Mouse (Mus musculus): ENCODE results near the gene Gm21860. TPM values are rescaled to one million over a fixed set of nuclear protein-coding genes. Genes with fewer than 3 reads are reported as not detected.
"Not testable (repeated sequence)": the region's sequence is repeated elsewhere in the genome, so short reads cannot be mapped to it uniquely, and the experiment has no call there.

Gm21860 gene
- polyA plus RNA-seq, 1 experiment from 2014 or later = not detected

GRCm38 (mm10) chrY:90741006-90741405 is 13.6 kb downstream of the Gm21860 start:
- not testable (repeated sequence) for H3K9ac ChIP-seq; H3K4me1 ChIP-seq (replicated peaks; ENCODE audit: control insufficient read depth, insufficient read depth, low read length); H3K4me3 ChIP-seq (replicated peaks; ENCODE audit: low read length); H3K27ac ChIP-seq; H3K4me2 ChIP-seq (replicated peaks); H3K27me3 ChIP-seq (ENCODE audit: control insufficient read depth, insufficient read depth, low read length)
- ATAC-seq (ENCODE audit: low FRiP score) (peak; percentile 38), DNase-seq (ENCODE audit: low spot score) (peak; percentile 53)
- Histone ChIP-seq H3K9me3 (ENCODE audit: control insufficient read depth, low read length) (peaks cover 63% of the 10 kb centered on the region), H3K36me3 (replicated peaks; ENCODE audit: control insufficient read depth, insufficient read depth) (peaks cover 46% of the 10 kb centered on the region)
- 81% methylated on average over 38 of the region's 38 CpGs for WGBS

GRCm38 (mm10) chrY:90740013-90740561 is 14.5 kb downstream of the Gm21860 start:
- H3K4me3 ChIP-seq (replicated peaks; ENCODE audit: low read length) = no peak overlapping the region
- no peaks in the 10 kb centered on the region for H3K4me1 ChIP-seq (replicated peaks; ENCODE audit: control insufficient read depth, insufficient read depth, low read length)
- H3K9me3 ChIP-seq (ENCODE audit: control insufficient read depth, low read length) = peaks cover 67% of the 10 kb centered on the region
- DNase-seq (ENCODE audit: low spot score) = peak; percentile 65
- no peak overlapping the region for H3K9ac ChIP-seq
- no peak overlapping the region for H3K4me2 ChIP-seq (replicated peaks)
- H3K27ac ChIP-seq = no peak overlapping the region
- WGBS = 64% methylated on average over 14 of the region's 14 CpGs
- peaks cover 46% of the 10 kb centered on the region for H3K36me3 ChIP-seq (replicated peaks; ENCODE audit: control insufficient read depth, insufficient read depth)
- ATAC-seq (ENCODE audit: low FRiP score) = 0 out of 2 replicates have a peak, but pooled peaks have one; percentile 1
- no peaks in the 10 kb centered on the region for H3K27me3 ChIP-seq (ENCODE audit: control insufficient read depth, insufficient read depth, low read length)

GRCm38 (mm10) chrY:90739531-90740012 is 15.0 kb downstream of the Gm21860 start:
- peaks cover 63% of the 10 kb centered on the region for H3K9me3 ChIP-seq (ENCODE audit: control insufficient read depth, low read length)

GRCm38 (mm10) chrY:90738841-90739530 is 15.6 kb downstream of the Gm21860 start:
- DNase-seq (ENCODE audit: low spot score) (peak; percentile 50), ATAC-seq (ENCODE audit: low FRiP score) (peak; percentile 37; the same call in 1 of the 2 replicates)
- H3K36me3 ChIP-seq (replicated peaks; ENCODE audit: control insufficient read depth, insufficient read depth) = peaks cover 50% of the 10 kb centered on the region

More at GRCm38 (mm10) chrY:90739531-90740012, 15.0 kb downstream of the Gm21860 start:
- H3K4me3 ChIP-seq (replicated peaks; ENCODE audit: low read length); ATAC-seq (ENCODE audit: low FRiP score); H3K4me1 ChIP-seq (replicated peaks; ENCODE audit: control insufficient read depth, insufficient read depth, low read length); H3K27me3 ChIP-seq (ENCODE audit: control insufficient read depth, insufficient read depth, low read length); H3K4me2 ChIP-seq (replicated peaks); H3K27ac ChIP-seq; H3K9ac ChIP-seq: not testable (repeated sequence)
- 65% methylated on average over 11 of the region's 11 CpGs for WGBS
- peaks cover 47% of the 10 kb centered on the region for H3K36me3 ChIP-seq (replicated peaks; ENCODE audit: control insufficient read depth, insufficient read depth)
- DNase-seq (ENCODE audit: low spot score) = peak; percentile 58

DNA sequence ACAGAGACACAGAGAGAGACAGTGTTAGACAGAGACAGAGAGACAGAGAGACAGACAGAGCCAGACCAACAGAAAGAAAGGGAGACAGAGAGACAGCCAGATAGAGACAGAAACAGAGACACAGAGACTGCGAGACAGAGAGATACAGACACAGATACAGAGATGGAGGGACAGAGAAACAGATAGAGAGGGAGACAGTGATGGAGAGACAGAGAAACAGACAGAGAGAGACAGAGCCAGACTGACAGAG is 16.3 kb downstream of the Gm21860 start:
- no peaks in the 10 kb centered on the region for H3K27me3 ChIP-seq (ENCODE audit: control insufficient read depth, insufficient read depth, low read length)
- no peak overlapping the region for H3K27ac ChIP-seq
- H3K36me3 ChIP-seq (replicated peaks; ENCODE audit: control insufficient read depth, insufficient read depth) = peaks cover 50% of the 10 kb centered on the region
- no peak overlapping the region for H3K9ac ChIP-seq
- WGBS = 88% methylated on average over 1 of the region's 1 CpGs
- no peaks in the 10 kb centered on the region for H3K4me1 ChIP-seq (replicated peaks; ENCODE audit: control insufficient read depth, insufficient read depth, low read length)
- DNase-seq (ENCODE audit: low spot score) (no peak), ATAC-seq (ENCODE audit: low FRiP score) (no peak)
- no peak overlapping the region for H3K4me3 ChIP-seq (replicated peaks; ENCODE audit: low read length)
- no peak overlapping the region for H3K4me2 ChIP-seq (replicated peaks)
- H3K9me3 ChIP-seq (ENCODE audit: control insufficient read depth, low read length) = peaks cover 52% of the 10 kb centered on the region

More at GRCm38 (mm10) chrY:90738841-90739530, 15.6 kb downstream of the Gm21860 start:
- WGBS = 83% methylated on average over 28 of the region's 28 CpGs
- H3K27ac ChIP-seq; H3K9ac ChIP-seq; H3K4me3 ChIP-seq (replicated peaks; ENCODE audit: low read length); H3K4me1 ChIP-seq (replicated peaks; ENCODE audit: control insufficient read depth, insufficient read depth, low read length); H3K27me3 ChIP-seq (ENCODE audit: control insufficient read depth, insufficient read depth, low read length); H3K4me2 ChIP-seq (replicated peaks): not testable (repeated sequence)
- peaks cover 57% of the 10 kb centered on the region for H3K9me3 ChIP-seq (ENCODE audit: control insufficient read depth, low read length)

GRCm38 (mm10) chrY:90737606-90738430 is 16.8 kb downstream of the Gm21860 start:
- Histone ChIP-seq H3K9me3 (ENCODE audit: control insufficient read depth, low read length) (peaks cover 52% of the 10 kb centered on the region), H3K9ac (no peak overlapping the region), H3K4me1 (replicated peaks; ENCODE audit: control insufficient read depth, insufficient read depth, low read length) (no peaks in the 10 kb centered on the region), H3K4me3 (replicated peaks; ENCODE audit: low read length) (no peak overlapping the region), H3K27me3 (ENCODE audit: control insufficient read depth, insufficient read depth, low read length) (no peaks in the 10 kb centered on the region), H3K27ac (no peak overlapping the region), H3K4me2 (replicated peaks) (no peak overlapping the region), H3K36me3 (replicated peaks; ENCODE audit: control insufficient read depth, insufficient read depth) (peaks cover 50% of the 10 kb centered on the region)
- ATAC-seq (ENCODE audit: low FRiP score) (no peak), DNase-seq (ENCODE audit: low spot score) (no peak)
- WGBS = 89% methylated on average over 7 of the region's 7 CpGs

DNA sequence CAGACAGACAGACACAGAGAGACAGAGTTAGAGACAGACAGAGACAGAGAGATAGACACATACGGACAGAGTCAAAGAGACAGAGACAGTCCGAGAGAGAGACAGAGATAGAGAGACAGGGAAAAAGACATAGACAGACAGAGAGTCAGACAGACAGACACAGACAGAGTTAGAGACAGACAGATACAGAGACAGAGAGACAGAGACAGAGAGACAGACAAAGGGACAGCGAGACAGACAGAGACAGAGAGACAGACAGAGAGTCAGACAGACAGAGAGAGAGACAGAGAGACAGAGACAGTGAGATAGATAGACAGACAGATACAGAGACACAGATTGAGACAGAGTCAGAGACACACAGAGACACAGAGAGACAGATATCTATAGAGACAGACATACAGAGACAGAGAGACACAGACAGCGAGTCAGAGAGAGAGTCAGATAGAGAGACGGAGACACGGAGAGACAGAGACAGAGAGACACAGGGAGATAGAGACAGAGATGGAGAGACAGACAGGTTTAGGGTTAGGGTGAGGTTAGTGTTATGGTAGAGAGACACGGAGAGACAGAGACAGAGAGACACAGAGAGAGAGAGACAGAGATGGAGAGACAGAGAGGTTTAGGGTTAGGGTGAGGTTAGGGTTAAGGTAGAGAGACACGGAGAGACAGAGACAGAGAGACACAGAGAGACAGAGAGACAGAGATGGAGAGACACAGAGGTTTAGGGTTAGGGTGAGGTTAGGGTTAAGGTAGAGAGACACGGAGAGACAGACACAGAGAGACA is 18.2 kb downstream of the Gm21860 start:
- not testable (repeated sequence) for DNase-seq (ENCODE audit: low spot score); H3K27ac ChIP-seq; H3K4me2 ChIP-seq (replicated peaks); H3K4me3 ChIP-seq (replicated peaks; ENCODE audit: low read length); ATAC-seq (ENCODE audit: low FRiP score); H3K4me1 ChIP-seq (replicated peaks; ENCODE audit: control insufficient read depth, insufficient read depth, low read length); H3K27me3 ChIP-seq (ENCODE audit: control insufficient read depth, insufficient read depth, low read length); H3K9ac ChIP-seq
- Histone ChIP-seq H3K9me3 (ENCODE audit: control insufficient read depth, low read length) (peaks cover 48% of the 10 kb centered on the region), H3K36me3 (replicated peaks; ENCODE audit: control insufficient read depth, insufficient read depth) (peaks cover 41% of the 10 kb centered on the region)
- 86% methylated on average over 4 of the region's 9 CpGs for WGBS

DNA sequence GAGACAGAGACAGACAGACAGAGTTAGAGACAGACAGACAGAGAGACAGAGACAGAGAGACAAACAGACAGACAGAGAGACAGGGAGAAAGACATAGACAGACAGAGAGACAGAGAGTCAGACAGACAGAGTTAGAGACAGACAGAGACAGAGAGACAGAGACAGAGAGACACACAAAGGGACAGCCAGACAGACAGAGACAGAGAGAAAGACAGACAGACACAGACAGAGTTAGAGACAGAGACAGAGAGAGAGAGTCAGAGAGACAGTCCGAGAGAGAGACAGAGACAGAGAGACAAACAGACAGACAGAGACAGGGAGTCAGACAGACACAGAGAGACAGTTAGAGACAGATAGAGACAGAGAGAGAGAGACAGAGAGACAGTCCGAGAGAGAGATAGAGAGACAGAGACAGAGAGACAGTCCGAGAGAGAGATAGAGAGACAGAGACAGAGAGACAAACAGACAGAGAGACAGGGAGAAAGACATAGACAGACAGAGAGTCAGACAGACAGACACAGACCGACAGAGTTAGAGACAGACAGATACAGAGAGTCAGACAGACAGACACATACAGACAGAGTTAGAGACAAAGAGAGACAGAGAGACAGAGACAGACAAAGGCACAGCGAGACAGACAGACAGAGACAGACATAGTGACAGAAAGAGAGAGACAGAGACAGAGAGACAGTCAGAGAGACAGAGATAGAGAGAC is 19.3 kb downstream of the Gm21860 start:
- Histone ChIP-seq H3K9me3 (ENCODE audit: control insufficient read depth, low read length) (peaks cover 40% of the 10 kb centered on the region), H3K36me3 (replicated peaks; ENCODE audit: control insufficient read depth, insufficient read depth) (peaks cover 35% of the 10 kb centered on the region)
- H3K27ac ChIP-seq; DNase-seq (ENCODE audit: low spot score); H3K9ac ChIP-seq; ATAC-seq (ENCODE audit: low FRiP score); H3K27me3 ChIP-seq (ENCODE audit: control insufficient read depth, insufficient read depth, low read length); H3K4me3 ChIP-seq (replicated peaks; ENCODE audit: low read length); H3K4me2 ChIP-seq (replicated peaks); H3K4me1 ChIP-seq (replicated peaks; ENCODE audit: control insufficient read depth, insufficient read depth, low read length): not testable (repeated sequence)
- 86% methylated on average over 2 of the region's 5 CpGs for WGBS

Data from hindbrain, embryonic 14.5 days (tissue).